Mouse (Mus musculus) thymus, adult 2 months (tissue): ENCODE measurements around the gene Rasip1.

Source experiments
- CTCF ChIP-seq: fragments of 200-500 bp; IDR thresholded peaks from 2 replicates; pipeline ENCODE4 v1.5.1; 2012; ENCODE audit warnings: mild to moderate bottlenecking, control low read depth, low read length, moderate library complexity, borderline replicate concordance; ENCODE audit not compliant: control insufficient read depth, poor library complexity, insufficient read depth; ENCODE audit errors: extremely low read depth
- POLR2A ChIP-seq: fragments of 200-500 bp; IDR thresholded peaks from 2 replicates; pipeline ENCODE4 v1.6.1; 2012; ENCODE audit warnings: mild to moderate bottlenecking, low read length, control low read depth, moderate library complexity; ENCODE audit not compliant: control insufficient read depth, poor library complexity, insufficient read depth; ENCODE audit errors: extremely low read depth

DNA sequence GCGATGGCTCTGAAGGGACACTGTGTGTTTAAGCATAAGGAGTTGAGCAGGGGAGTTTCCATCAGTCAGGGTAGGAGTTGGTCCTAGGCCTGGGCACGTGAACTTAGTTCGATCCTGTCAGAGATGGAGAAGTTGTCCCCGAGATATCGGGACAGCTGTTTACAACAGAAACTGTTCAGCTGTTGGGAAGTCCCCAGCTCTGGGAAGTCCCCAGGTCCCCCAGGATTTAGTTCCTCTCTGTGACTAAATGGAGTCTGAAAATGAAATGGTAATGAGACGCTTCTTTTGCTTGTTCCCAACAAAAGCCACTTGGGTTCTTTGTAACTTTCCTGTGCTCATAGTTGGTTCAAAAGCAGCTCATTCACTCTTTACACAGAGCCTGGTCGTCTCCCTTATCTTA, 35.4 kb upstream of the Rasip1 start:
- TF ChIP-seq CTCF (no peak), POLR2A (no peak)
